Mouse (Mus musculus): Measurements from ENCODE around the gene Treml2. TPM values are rescaled to one million over a fixed set of nuclear protein-coding genes. Genes with fewer than 3 reads are reported as not detected.

Gene Treml2
- polyA plus RNA-seq, 1 experiment: 0.56 TPM

DNA sequence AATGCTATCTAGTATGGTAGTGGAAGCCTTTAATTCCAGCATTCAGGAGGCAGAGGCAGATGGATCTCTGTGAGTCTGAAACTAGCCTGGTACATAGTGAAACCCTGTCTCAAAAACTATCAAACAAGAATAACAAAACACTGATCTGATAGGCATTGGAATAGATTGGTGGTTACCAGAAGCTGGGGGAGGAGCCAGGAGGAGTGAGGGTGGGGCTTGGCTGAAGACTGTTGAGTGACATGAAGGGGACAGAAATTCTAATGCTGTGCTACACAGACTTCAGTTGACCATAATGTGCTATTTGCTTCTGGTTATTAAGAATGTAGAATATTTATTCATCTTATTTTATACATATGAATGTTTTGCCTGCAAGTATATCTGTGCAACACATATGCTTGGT lies 31.0 kb upstream of the Treml2 start:
- TF ChIP-seq CTCF (IDR thresholded peaks at IDR 0.05; ENCODE audit: low read depth, low read length): no peak
- TF ChIP-seq POLR2A (IDR thresholded peaks at IDR 0.05; ENCODE audit: borderline replicate concordance, low read depth, low read length): no peak
- Histone ChIP-seq H3K4me1 (ENCODE audit: control insufficient read depth, insufficient read depth, low read length) (peaks cover 23% of the 10 kb centered on the region), H3K4me3 (ENCODE audit: insufficient read depth, low read length) (no peak overlapping the region), H3K27ac (ENCODE audit: insufficient read depth, low read depth, low read length) (no peak overlapping the region)

DNA sequence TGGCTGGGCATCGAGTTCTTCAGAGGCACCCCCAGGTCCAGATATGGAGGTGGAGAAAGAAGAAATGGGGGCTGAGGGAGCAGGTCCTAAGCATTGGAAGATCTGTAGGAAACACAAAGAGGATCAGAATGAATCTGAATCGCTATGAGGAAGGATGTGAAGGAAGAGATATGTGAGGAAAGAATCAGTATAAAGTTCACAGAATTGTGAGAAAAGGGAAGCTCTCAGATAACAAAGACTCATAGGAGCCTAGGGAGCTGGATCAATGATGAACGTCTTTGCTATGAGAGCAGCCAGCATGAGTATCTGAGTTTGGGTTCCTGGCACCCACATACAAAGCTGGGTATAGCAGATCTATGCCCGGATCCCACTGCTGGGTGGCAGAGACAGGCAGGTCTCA lies 29.5 kb upstream of the Treml2 start:
- peaks cover 7% of the 10 kb centered on the region for H3K4me1 ChIP-seq (ENCODE audit: control insufficient read depth, insufficient read depth, low read length)
- no peak overlapping the region for H3K27ac ChIP-seq (ENCODE audit: insufficient read depth, low read depth, low read length)
- TF ChIP-seq CTCF (IDR thresholded peaks at IDR 0.05; ENCODE audit: low read depth, low read length) (no peak), POLR2A (IDR thresholded peaks at IDR 0.05; ENCODE audit: borderline replicate concordance, low read depth, low read length) (no peak)
- no peak overlapping the region for H3K4me3 ChIP-seq (ENCODE audit: insufficient read depth, low read length)

- H3K4me1 ChIP-seq (ENCODE audit: control insufficient read depth, insufficient read depth, low read length): peaks cover 12% of the 10 kb centered on the region
- H3K27ac ChIP-seq (ENCODE audit: insufficient read depth, low read depth, low read length): no peak overlapping the region
- H3K4me3 ChIP-seq (ENCODE audit: insufficient read depth, low read length): no peak overlapping the region
- no peak for TF ChIP-seq CTCF (IDR thresholded peaks at IDR 0.05; ENCODE audit: low read depth, low read length)
- no peak for TF ChIP-seq POLR2A (IDR thresholded peaks at IDR 0.05; ENCODE audit: borderline replicate concordance, low read depth, low read length)
Observed at GRCm38 (mm10) chr17:48272158-48272557, 27.1 kb upstream of the Treml2 start.

GRCm38 (mm10) chr17:48272598-48272997 lies 26.7 kb upstream of the Treml2 start:
- TF ChIP-seq CTCF (IDR thresholded peaks at IDR 0.05; ENCODE audit: low read depth, low read length) (no peak), POLR2A (IDR thresholded peaks at IDR 0.05; ENCODE audit: borderline replicate concordance, low read depth, low read length) (no peak)
- H3K4me1 ChIP-seq (ENCODE audit: control insufficient read depth, insufficient read depth, low read length): peaks cover 12% of the 10 kb centered on the region
- no peak overlapping the region for H3K27ac ChIP-seq (ENCODE audit: insufficient read depth, low read depth, low read length)
- no peak overlapping the region for H3K4me3 ChIP-seq (ENCODE audit: insufficient read depth, low read length)

DNA sequence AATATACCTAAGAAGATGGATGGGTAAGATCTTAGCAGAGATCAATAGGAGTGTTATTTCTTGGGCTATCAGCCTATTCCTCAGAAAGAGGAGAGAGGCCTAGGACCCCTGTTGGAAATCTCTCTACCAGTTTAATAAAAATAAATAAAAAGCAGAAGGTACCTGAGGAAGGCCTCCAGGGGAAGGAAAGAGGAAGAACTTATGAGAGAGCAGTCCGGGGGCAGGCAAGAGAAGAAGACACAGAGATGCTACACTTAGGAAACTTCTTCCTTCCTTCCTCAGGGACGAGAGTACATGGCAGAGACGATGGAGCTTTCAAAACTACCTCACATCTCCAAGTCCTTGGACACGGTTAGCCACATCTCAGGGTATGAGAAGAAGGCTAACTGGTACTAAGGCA lies 25.2 kb upstream of the Treml2 start:
- peaks cover 18% of the 10 kb centered on the region for H3K4me1 ChIP-seq (ENCODE audit: control insufficient read depth, insufficient read depth, low read length)
- no peak overlapping the region for H3K27ac ChIP-seq (ENCODE audit: insufficient read depth, low read depth, low read length)
- TF ChIP-seq CTCF (IDR thresholded peaks at IDR 0.05; ENCODE audit: low read depth, low read length) (no peak), POLR2A (IDR thresholded peaks at IDR 0.05; ENCODE audit: borderline replicate concordance, low read depth, low read length) (no peak)
- no peak overlapping the region for H3K4me3 ChIP-seq (ENCODE audit: insufficient read depth, low read length)

GRCm38 (mm10) chr17:48274885-48275284 lies 24.4 kb upstream of the Treml2 start:
- Histone ChIP-seq H3K4me1 (ENCODE audit: control insufficient read depth, insufficient read depth, low read length) (peaks cover 15% of the 10 kb centered on the region), H3K27ac (ENCODE audit: insufficient read depth, low read depth, low read length) (no peak overlapping the region), H3K4me3 (ENCODE audit: insufficient read depth, low read length) (no peak overlapping the region)
- TF ChIP-seq CTCF (IDR thresholded peaks at IDR 0.05; ENCODE audit: low read depth, low read length) (peak; percentile 45; the same call in 1 of the 2 replicates), POLR2A (IDR thresholded peaks at IDR 0.05; ENCODE audit: borderline replicate concordance, low read depth, low read length) (no peak)

DNA sequence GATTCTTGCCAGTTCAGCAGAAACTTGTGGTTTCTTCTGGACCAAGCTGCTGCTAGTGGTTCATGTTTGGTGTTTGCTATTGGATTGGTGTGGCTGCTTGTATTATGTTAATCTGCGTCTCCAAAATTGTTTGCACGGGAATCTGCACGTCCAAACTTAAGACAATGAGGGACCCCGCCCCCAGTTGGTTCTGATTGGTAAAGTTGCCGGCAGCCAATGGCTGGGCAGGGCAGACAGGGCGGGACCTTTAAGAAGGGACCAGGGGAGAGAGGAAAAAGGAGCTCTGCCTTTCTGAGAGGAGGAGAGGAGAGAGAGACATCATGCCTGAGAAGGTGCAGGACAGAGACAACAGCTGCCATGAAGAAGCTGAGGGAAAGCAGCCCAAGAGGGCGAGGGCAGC lies 23.6 kb upstream of the Treml2 start:
- TF ChIP-seq POLR2A (IDR thresholded peaks at IDR 0.05; ENCODE audit: borderline replicate concordance, low read depth, low read length) (no peak), CTCF (IDR thresholded peaks at IDR 0.05; ENCODE audit: low read depth, low read length) (no peak)
- Histone ChIP-seq H3K27ac (ENCODE audit: insufficient read depth, low read depth, low read length) (peak overlapping the region; percentile 17), H3K4me1 (ENCODE audit: control insufficient read depth, insufficient read depth, low read length) (peaks cover 10% of the 10 kb centered on the region), H3K4me3 (ENCODE audit: insufficient read depth, low read length) (no peak overlapping the region)

DNA sequence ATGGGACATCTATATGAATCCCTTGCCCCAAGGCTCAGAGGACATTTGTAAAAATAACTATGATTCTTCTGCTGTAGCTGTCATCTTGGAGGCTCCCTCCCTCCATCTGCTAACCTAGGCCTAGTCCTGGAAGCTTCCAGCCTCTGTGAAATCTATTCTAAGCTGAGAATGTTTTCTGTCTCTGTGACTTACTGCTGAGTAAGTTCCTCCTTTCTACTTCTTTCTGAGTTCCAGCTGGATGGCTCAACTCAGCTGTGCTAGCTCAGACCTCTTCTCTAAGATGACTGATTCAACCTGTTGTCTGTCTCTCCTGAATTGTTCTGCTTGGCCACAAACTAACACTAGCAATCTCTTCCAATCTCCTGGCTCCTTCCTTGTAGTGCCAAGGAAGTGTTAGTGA lies 20.9 kb upstream of the Treml2 start:
- H3K4me1 ChIP-seq (ENCODE audit: control insufficient read depth, insufficient read depth, low read length): peaks cover 10% of the 10 kb centered on the region
- TF ChIP-seq CTCF (IDR thresholded peaks at IDR 0.05; ENCODE audit: low read depth, low read length): no peak
- TF ChIP-seq POLR2A (IDR thresholded peaks at IDR 0.05; ENCODE audit: borderline replicate concordance, low read depth, low read length): no peak
- 0 out of 2 replicates have a peak overlapping the region, but pooled peaks have one; percentile 16 for H3K27ac ChIP-seq (ENCODE audit: insufficient read depth, low read depth, low read length)
- H3K4me3 ChIP-seq (ENCODE audit: insufficient read depth, low read length): no peak overlapping the region

- Histone ChIP-seq H3K27ac (ENCODE audit: insufficient read depth, low read depth, low read length) (no peak overlapping the region), H3K4me3 (ENCODE audit: insufficient read depth, low read length) (no peak overlapping the region), H3K4me1 (ENCODE audit: control insufficient read depth, insufficient read depth, low read length) (peaks cover 10% of the 10 kb centered on the region)
- TF ChIP-seq POLR2A (IDR thresholded peaks at IDR 0.05; ENCODE audit: borderline replicate concordance, low read depth, low read length) (no peak), CTCF (IDR thresholded peaks at IDR 0.05; ENCODE audit: low read depth, low read length) (no peak)
Observed at GRCm38 (mm10) chr17:48279002-48279401, 20.3 kb upstream of the Treml2 start.

- Histone ChIP-seq H3K4me3 (ENCODE audit: insufficient read depth, low read length) (no peak overlapping the region), H3K4me1 (ENCODE audit: control insufficient read depth, insufficient read depth, low read length) (peaks cover 11% of the 10 kb centered on the region), H3K27ac (ENCODE audit: insufficient read depth, low read depth, low read length) (no peak overlapping the region)
- TF ChIP-seq CTCF (IDR thresholded peaks at IDR 0.05; ENCODE audit: low read depth, low read length): no peak
- no peak for TF ChIP-seq POLR2A (IDR thresholded peaks at IDR 0.05; ENCODE audit: borderline replicate concordance, low read depth, low read length)
Observed at GRCm38 (mm10) chr17:48280943-48281738, 18.2 kb upstream of the Treml2 start.
